Mouse (Mus musculus) intestine, postnatal 0 days (tissue): ENCODE data around the gene Myrip. TPM values are rescaled to one million over a fixed set of nuclear protein-coding genes. Genes with fewer than 3 reads are reported as not detected.
"Not testable (repeated sequence)": the region's sequence is repeated elsewhere in the genome, so short reads cannot be mapped to it uniquely, and the experiment has no call there.

Source experiments
- ATAC-seq: fragments of 200-750 bp; cut with Nextera tagmentation; 2 replicates; pipeline ENCODE4 v1.8.0; 2017; ENCODE audit warnings: mild to moderate bottlenecking, moderate TSS enrichment, moderate library complexity
- H3K27ac ChIP-seq: fragments of 300-500 bp; sonication (generic); 2 replicates; pipeline ENCODE4 v1.5.1; 2014; ENCODE audit warnings: mild to moderate bottlenecking, low read depth, low read length, moderate library complexity
- H3K27me3 ChIP-seq: fragments of 300-500 bp; sonication (generic); replicated peaks from 2 replicates; pipeline ENCODE4 v1.6.1; 2014; ENCODE audit warnings: low read length, mixed read lengths; ENCODE audit not compliant: control insufficient read depth, insufficient read depth
- H3K36me3 ChIP-seq: fragments of 300-500 bp; sonication (generic); 2 replicates; pipeline ENCODE4 v1.6.1; 2014; ENCODE audit warnings: mild to moderate bottlenecking, moderate library complexity; ENCODE audit not compliant: control insufficient read depth, insufficient read depth
- H3K4me1 ChIP-seq: fragments of 300-500 bp; sonication (generic); replicated peaks from 2 replicates; pipeline ENCODE4 v1.6.1; 2014; ENCODE audit warnings: antibody characterized with exemption, low read length, mixed read lengths; ENCODE audit not compliant: control insufficient read depth, insufficient read depth
- H3K4me2 ChIP-seq: fragments of 300-500 bp; sonication (generic); replicated peaks from 2 replicates; pipeline ENCODE4 v1.6.1; 2014; ENCODE audit warnings: low read depth, mild to moderate bottlenecking, moderate library complexity
- H3K4me3 ChIP-seq: fragments of 300-500 bp; sonication (generic); 2 replicates; pipeline ENCODE4 v1.5.1; 2014; ENCODE audit warnings: low read depth, low read length
- H3K9ac ChIP-seq: fragments of 300-500 bp; sonication (generic); 2 replicates; pipeline ENCODE4 v1.6.1; 2014; ENCODE audit warnings: mild to moderate bottlenecking, low read depth, low read length
- H3K9me3 ChIP-seq: fragments of 300-500 bp; sonication (generic); 2 replicates; pipeline ENCODE4 v1.6.1; 2016; ENCODE audit warnings: mixed run types; ENCODE audit not compliant: control insufficient read depth
- CTCF ChIP-seq: sonication (generic); IDR thresholded peaks from 2 replicates; pipeline ENCODE4 v1.5.1; 2016; ENCODE audit warnings: low read depth, mild to moderate bottlenecking, control low read depth, antibody characterized with exemption, moderate library complexity
- WGBS: fragments of 180-500 bp; shearing (Covaris S2); extraction: QIAGEN DNeasy Blood & Tissue Kit; methylation state at CpG from one replicate; pipeline ENCODE4 v1.1.7; 2014; 5-methylcytosine and 5-hydroxymethylcytosine counted together
- polyA plus RNA-seq: library from polyadenylated mRNA; unstranded; fragments of >200 nt; fragmentation: Nextera tagmentation; extraction: Ambion mirVana; gene quantifications from 2 replicates; pipeline ENCODE4 v1.2.1, GENCODE M21; 2015

The Myrip gene
- polyA plus RNA-seq, 1 experiment from 2014 or later: 0.47 TPM

- ATAC-seq: no peak
- H3K27me3 ChIP-seq: no peaks in the 10 kb centered on the region
- no peaks in the 10 kb centered on the region for H3K9me3 ChIP-seq
- H3K36me3 ChIP-seq: no peaks in the 10 kb centered on the region
- 97% methylated on average over 7 of the region's 7 CpGs for WGBS
- H3K4me1 ChIP-seq: no peaks in the 10 kb centered on the region
- H3K4me3 ChIP-seq: no peak overlapping the region
- H3K9ac ChIP-seq: no peak overlapping the region
- no peak for TF ChIP-seq CTCF
- H3K4me2 ChIP-seq: no peak overlapping the region
- no peak overlapping the region for H3K27ac ChIP-seq
Measured at GRCm38 (mm10) chr9:120396579-120397185, 95.4 kb downstream of the Myrip start.

GRCm38 (mm10) chr9:120398289-120398688 lies 97.0 kb downstream of the Myrip start:
- Histone ChIP-seq H3K36me3 (no peaks in the 10 kb centered on the region), H3K4me2 (no peak overlapping the region), H3K9ac (no peak overlapping the region), H3K27ac (no peak overlapping the region), H3K27me3 (no peaks in the 10 kb centered on the region), H3K9me3 (no peaks in the 10 kb centered on the region), H3K4me1 (no peaks in the 10 kb centered on the region), H3K4me3 (no peak overlapping the region)
- WGBS: 76% methylated on average over 8 of the region's 8 CpGs
- TF ChIP-seq CTCF: no peak
- no peak for ATAC-seq

- H3K4me3 ChIP-seq, H3K9me3 ChIP-seq, H3K4me2 ChIP-seq, H3K36me3 ChIP-seq, ATAC-seq, H3K27me3 ChIP-seq, H3K27ac ChIP-seq, H3K9ac ChIP-seq, H3K4me1 ChIP-seq: not testable (repeated sequence)
- TF ChIP-seq CTCF: peak; percentile 55
- 95% methylated on average over 2 of the region's 2 CpGs for WGBS
Measured at GRCm38 (mm10) chr9:120399537-120399936, 98.2 kb downstream of the Myrip start.

- Histone ChIP-seq H3K4me2 (no peak overlapping the region), H3K27me3 (no peaks in the 10 kb centered on the region), H3K27ac (no peak overlapping the region), H3K9me3 (no peaks in the 10 kb centered on the region), H3K4me3 (no peak overlapping the region), H3K4me1 (no peaks in the 10 kb centered on the region), H3K36me3 (no peaks in the 10 kb centered on the region), H3K9ac (no peak overlapping the region)
- TF ChIP-seq CTCF: no peak
- ATAC-seq: no peak
- 72% methylated on average over 3 of the region's 3 CpGs for WGBS
Measured at GRCm38 (mm10) chr9:120402368-120402767, 101.1 kb downstream of the Myrip start.

GRCm38 (mm10) chr9:120403661-120404060 lies 102.3 kb downstream of the Myrip start:
- no peaks in the 10 kb centered on the region for H3K9me3 ChIP-seq
- no peak for TF ChIP-seq CTCF
- no peak for ATAC-seq
- H3K4me2 ChIP-seq: no peak overlapping the region
- no peak overlapping the region for H3K4me3 ChIP-seq
- no peaks in the 10 kb centered on the region for H3K27me3 ChIP-seq
- H3K27ac ChIP-seq: no peak overlapping the region
- H3K4me1 ChIP-seq: no peaks in the 10 kb centered on the region
- H3K36me3 ChIP-seq: no peaks in the 10 kb centered on the region
- 64% methylated on average over 5 of the region's 5 CpGs for WGBS
- no peak overlapping the region for H3K9ac ChIP-seq

GRCm38 (mm10) chr9:120409663-120410181 lies 108.4 kb downstream of the Myrip start:
- no peak for TF ChIP-seq CTCF
- Histone ChIP-seq H3K36me3 (no peaks in the 10 kb centered on the region), H3K9ac (no peak overlapping the region), H3K4me3 (no peak overlapping the region), H3K27ac (no peak overlapping the region), H3K27me3 (no peaks in the 10 kb centered on the region; the same call in 1 of the 2 replicates), H3K9me3 (no peaks in the 10 kb centered on the region), H3K4me1 (no peaks in the 10 kb centered on the region), H3K4me2 (no peak overlapping the region)
- ATAC-seq: no peak
- WGBS: 80% methylated on average over 17 of the region's 17 CpGs

- no peaks in the 10 kb centered on the region; the same call in 1 of the 2 replicates for H3K27me3 ChIP-seq
- H3K4me1 ChIP-seq: no peaks in the 10 kb centered on the region
- no peak overlapping the region for H3K4me3 ChIP-seq
- peak; percentile 80 for TF ChIP-seq CTCF
- ATAC-seq: no peak
- WGBS: 22% methylated on average over 5 of the region's 5 CpGs
- no peaks in the 10 kb centered on the region for H3K36me3 ChIP-seq
- no peak overlapping the region for H3K4me2 ChIP-seq
- H3K9ac ChIP-seq: no peak overlapping the region
- no peaks in the 10 kb centered on the region for H3K9me3 ChIP-seq
- no peak overlapping the region for H3K27ac ChIP-seq
Measured at GRCm38 (mm10) chr9:120410421-120410820, 109.1 kb downstream of the Myrip start.
